25 mouse cellular contexts compared by ENCODE assay signal in genomic region chr5:99422092-99422491, GRCm38 (mm10).
"Had no signal": no experiment of that assay in that cellular context is flagged by ENCODE, and none has a peak within 500 bp of the region (broad histone marks: within the 10 kb centered on the region; RNA-seq: fewer than 3 reads in every experiment).

No protein-coding gene starts in this region.

- H3K27ac ChIP-seq: gastrocnemius, adult 2 months; heart, embryonic 13.5 days; heart, embryonic 15.5 days; hindbrain, embryonic 13.5 days; hindbrain, embryonic 15.5 days; hindbrain, postnatal 0 days; kidney, embryonic 15.5 days; kidney, postnatal 0 days; limb, embryonic 13.5 days had no signal

- H3K4me2 ChIP-seq: heart, embryonic 11.5 days; heart, embryonic 13.5 days; heart, embryonic 15.5 days; hindbrain, embryonic 13.5 days; hindbrain, embryonic 15.5 days; kidney, embryonic 15.5 days; limb, embryonic 13.5 days had no signal

- DNase-seq: gastrocnemius, adult 2 months; gastrocnemius, postnatal 10 days; gastrocnemius, postnatal 36 days; heart, adult 18-20 months; heart, postnatal 14 days; heart, postnatal 36 days; kidney, adult 11 months; kidney, adult 2 months; kidney, adult 9 months; kidney, postnatal 14 days; kidney, postnatal 36 days; layer of hippocampus, adult 9-11 months; layer of hippocampus, postnatal 36 days; left cerebral cortex, postnatal 4 days had no signal

- H3K9me3 ChIP-seq: heart, embryonic 13.5 days; heart, embryonic 15.5 days; hindbrain, embryonic 13.5 days; hindbrain, embryonic 15.5 days; kidney, embryonic 15.5 days; limb, embryonic 13.5 days had no signal

- H3K27me3 ChIP-seq: heart, embryonic 13.5 days; heart, embryonic 15.5 days; hindbrain, embryonic 15.5 days; kidney, embryonic 15.5 days; limb, embryonic 13.5 days had no signal

- H3K36me3 ChIP-seq: heart, embryonic 13.5 days; heart, embryonic 15.5 days; hindbrain, embryonic 13.5 days; hindbrain, embryonic 15.5 days; kidney, embryonic 15.5 days; limb, embryonic 13.5 days had no signal

- H3K9ac ChIP-seq: heart, embryonic 13.5 days; heart, embryonic 15.5 days; hindbrain, embryonic 13.5 days; hindbrain, embryonic 15.5 days; kidney, embryonic 15.5 days; limb, embryonic 13.5 days had no signal

- H3K4me3 ChIP-seq: gastrocnemius, adult 2 months; heart, embryonic 13.5 days; heart, embryonic 15.5 days; hindbrain, embryonic 13.5 days; hindbrain, embryonic 15.5 days; kidney, embryonic 15.5 days; limb, embryonic 13.5 days had no signal

- ATAC-seq: forebrain, embryonic 16.5 days; hindbrain, postnatal 0 days; intestine, embryonic 16.5 days had no signal

- H3K4me1 ChIP-seq: heart, embryonic 13.5 days; heart, embryonic 15.5 days; hindbrain, embryonic 13.5 days; hindbrain, embryonic 15.5 days; kidney, embryonic 15.5 days; limb, embryonic 13.5 days had no signal
